Mouse (Mus musculus) heart, postnatal 25 days (tissue): ENCODE data around the gene Padi2. TPM values are rescaled to one million over a fixed set of nuclear protein-coding genes. Genes with fewer than 3 reads are reported as not detected.

ENCODE experiments used
- DNase-seq: peaks from one replicate; pipeline ENCODE4 v3.0.0; 2022; ENCODE audit warnings: low spot score
- intact Hi-C: fragments of 180-260 bp; cut with DNase I; formaldehyde crosslinking; loops from one replicate; pipeline ENCODE4 v1.15.1; 2025
- total RNA-seq, 2 experiments: library from RNA; stranded (reverse); gene quantifications; 2 replicates each; pipeline ENCODE4 v1.2.3; 2021

The Padi2 gene
- under 1 TPM; 0.42 to 0.81 TPM for total RNA-seq

DNA sequence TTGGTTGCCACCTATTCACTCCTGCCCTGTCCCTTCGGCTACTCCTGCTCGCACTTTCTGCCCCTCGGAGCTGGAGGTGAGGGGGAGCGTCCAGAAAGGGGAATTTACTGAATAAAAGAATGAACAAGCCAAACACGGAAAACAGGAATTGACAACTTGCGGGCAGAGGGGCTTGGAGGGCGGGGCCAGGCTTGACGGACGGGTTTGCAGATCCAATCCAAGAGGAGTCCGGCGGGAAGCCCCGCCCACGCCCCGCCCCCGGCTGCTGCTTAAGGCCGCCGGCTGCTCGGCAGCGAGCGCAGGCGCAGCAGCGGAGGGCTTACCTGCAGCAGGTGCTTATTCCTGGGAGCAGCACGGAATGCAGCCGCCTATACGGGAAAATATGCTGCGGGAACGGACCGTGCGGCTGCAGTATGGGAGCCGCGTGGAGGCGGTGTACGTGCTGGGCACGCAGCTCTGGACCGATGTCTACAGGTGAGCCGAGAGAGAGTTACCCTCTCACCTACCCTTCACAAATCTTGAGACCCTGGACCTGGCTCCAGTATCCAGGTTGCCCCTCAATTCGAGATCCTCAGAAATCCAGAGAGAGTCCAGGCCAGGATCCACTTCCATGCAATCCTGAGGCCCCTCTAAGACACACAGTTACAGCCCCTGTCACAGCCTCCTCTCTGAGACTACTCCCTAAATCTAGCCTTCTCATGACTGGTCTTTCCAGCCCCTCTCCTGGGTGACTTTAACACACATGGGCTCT is at the start of gene Padi2:
Gene Padi2 (plus strand): TSS at position 269 of the 751 bp plus-strand sequence.
- intact Hi-C loops: no loop called here

GRCm38 (mm10) chr4:140857041-140857440 is 49.1 kb upstream of the Padi2 start:
- no peak for DNase-seq

More for the DNA sequence above, at the start of gene Padi2:
- DNase-seq: peak; percentile 28

DNA sequence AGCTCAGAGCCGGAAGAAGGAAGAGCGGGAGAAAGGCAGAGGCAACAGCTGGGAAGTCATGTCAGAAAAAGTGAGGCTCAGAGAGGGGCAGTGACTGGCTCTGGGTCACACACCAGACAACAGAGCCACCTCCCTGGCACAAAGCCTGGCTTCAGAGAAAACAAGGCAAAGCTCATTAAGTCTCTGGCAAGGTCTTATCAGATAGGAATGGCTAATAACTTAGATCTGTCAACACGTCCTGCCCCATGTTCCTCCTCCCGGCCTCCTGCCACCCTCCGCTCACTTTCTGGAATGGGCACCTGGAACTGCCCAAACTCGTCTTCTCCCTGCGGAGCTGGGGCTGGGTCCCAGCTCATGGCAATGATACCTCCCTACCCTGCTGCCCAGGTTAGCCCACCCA is 48.3 kb upstream of the Padi2 start:
- intact Hi-C loops: no loop called here
- no peak for DNase-seq

More at GRCm38 (mm10) chr4:140857041-140857440, 49.1 kb upstream of the Padi2 start:
- intact Hi-C loops: no loop called here

DNA sequence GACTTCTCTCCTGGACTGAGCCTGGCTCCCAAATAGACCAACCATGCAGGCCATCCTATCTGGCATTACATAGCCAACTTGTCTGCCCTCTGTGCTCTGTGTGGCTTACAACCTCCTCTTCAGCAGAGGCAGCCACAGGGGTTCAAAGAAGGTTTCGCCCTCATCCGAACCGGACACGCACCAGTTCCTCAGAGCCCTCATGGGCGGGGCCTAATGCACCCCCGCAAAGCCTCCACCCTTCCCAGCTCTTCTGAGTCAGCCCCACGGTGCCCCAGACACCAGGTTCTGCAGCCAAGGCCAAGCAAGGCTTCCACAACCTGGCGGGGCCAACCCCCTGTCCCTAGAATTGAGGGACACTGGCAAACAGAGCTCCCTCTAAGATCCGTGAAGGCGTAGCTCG is 46.9 kb upstream of the Padi2 start:
- no peak for DNase-seq
- intact Hi-C loops: no loop called here

- no peak for DNase-seq
- intact Hi-C loops: no loop called here
Measured at GRCm38 (mm10) chr4:140860125-140860766, 45.9 kb upstream of the Padi2 start.

GRCm38 (mm10) chr4:140860767-140861147 is 45.4 kb upstream of the Padi2 start:
- intact Hi-C loops: no loop called here
- DNase-seq: no peak

GRCm38 (mm10) chr4:140862036-140862650 is 44.0 kb upstream of the Padi2 start:
- intact Hi-C loops: no loop called here
- no peak for DNase-seq

DNA sequence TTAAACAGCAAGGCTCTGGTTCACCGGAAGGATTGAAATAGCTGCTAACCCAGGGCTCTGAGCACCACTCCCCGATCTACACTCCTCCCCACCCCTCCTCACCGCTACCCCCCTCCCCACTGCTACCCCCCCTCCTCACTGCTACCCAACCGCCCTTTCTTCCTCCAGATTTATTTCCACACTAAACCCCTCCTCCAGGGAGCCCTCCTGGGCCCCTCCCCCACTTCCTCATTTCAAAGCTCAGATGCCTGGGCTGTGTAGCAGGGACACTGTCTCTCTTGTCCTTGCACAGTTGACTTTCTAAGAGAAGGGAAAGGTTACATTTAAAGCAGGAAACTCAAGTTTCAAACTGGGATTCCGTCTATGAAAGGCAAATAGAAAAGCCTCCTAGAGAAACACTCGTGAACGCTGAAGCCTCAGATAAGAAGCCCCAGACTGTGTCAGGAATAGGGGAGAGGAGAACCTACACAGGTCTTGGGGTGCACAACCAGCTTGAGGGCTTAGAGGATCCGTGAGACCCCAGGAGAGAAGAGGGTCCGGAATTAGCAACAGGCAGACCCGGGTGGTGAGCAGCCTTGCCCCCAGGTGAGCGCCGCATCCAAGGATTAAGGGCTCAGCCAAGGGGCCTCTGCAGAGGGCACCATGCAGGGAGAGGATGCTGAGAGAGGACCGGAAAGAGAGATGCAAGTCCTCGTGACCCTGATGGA is 37.5 kb upstream of the Padi2 start:
- DNase-seq: no peak
- intact Hi-C loops: no loop called here

DNA sequence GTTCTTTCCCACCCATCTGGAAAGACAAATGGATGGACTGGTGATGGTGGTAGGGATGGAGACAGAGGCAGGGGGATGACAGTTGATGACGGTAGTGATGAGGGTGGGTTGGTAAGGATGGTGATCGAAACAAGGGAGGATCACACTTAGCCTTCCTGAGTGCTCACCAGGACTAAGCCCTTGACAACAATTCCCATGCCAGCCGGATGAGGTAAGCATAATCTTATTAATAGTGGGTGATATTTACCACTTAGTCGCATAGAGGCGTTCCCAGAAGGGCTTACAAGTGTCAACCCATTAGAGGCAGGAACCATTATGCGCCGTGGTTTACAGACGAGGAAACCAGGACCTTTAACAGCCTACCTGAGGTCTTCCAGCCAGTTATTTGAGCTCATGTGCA is 36.2 kb upstream of the Padi2 start:
- intact Hi-C loops: no loop called here
- no peak for DNase-seq

DNA sequence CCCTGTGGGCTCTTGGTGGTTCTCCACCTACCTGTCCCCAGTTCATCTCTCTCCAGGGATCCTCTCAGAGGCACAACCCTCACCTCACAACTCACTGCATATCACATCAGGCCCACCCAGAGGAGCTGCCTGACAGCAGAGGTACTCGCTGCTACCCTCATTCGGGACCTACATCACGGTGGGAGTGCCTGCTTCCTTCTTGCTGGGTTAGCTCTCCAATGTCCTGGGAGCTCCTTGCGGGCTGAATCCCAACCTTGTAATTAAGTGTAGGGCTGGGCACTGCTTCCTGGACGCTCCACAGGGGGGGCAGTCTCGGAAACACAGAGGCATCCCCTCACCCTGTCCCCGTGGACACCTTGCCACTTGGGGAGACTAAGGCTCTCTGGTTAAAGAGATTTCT is 35.3 kb upstream of the Padi2 start:
- no peak for DNase-seq
- intact Hi-C loops: no loop called here

GRCm38 (mm10) chr4:140871376-140871775 is 34.8 kb upstream of the Padi2 start:
- intact Hi-C loops: no loop called here
- DNase-seq: no peak

GRCm38 (mm10) chr4:140871851-140872685 is 34.1 kb upstream of the Padi2 start:
- intact Hi-C loops: no loop called here
- DNase-seq: no peak

DNA sequence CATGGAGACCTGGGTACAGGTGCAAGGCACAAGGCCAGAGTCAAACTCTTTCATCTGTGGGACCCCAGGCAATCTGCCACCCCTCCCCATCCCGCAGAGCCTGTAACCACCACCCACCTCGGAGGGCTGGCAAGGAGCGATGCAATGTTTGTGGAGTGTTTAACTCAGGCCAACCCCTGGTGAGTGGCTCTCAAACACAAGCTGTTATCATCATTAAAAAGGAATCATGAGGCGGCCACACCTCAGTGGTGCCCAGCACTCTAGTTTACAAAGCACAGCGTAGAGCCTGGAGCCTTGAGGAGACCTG is 33.5 kb upstream of the Padi2 start:
- DNase-seq: no peak
- intact Hi-C loops: no loop called here

GRCm38 (mm10) chr4:140873011-140873410 is 33.1 kb upstream of the Padi2 start:
- no peak for DNase-seq
- intact Hi-C loops: no loop called here

- intact Hi-C loops: no loop called here
- DNase-seq: no peak
Measured at GRCm38 (mm10) chr4:140876161-140876560, 30.0 kb upstream of the Padi2 start.

DNA sequence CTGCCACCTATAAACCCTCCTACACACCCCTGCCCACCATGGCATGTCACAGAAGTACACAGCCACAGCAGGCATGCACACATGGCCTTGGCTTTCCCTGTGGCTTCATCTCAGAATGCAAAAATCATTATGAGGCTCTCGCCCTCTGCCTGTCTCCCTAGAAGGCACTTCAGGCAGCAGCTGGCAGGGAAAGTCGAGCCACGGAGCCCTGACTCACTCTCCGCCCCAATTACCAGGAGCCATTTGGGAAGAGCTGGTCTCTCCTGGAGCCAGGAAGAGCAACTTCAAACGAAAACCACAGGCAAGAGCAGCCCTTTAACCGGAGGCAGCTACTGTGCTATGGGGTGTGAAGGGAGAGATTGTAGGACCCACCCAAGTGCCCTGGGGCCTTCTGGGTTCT is 29.5 kb upstream of the Padi2 start:
- no peak for DNase-seq
- intact Hi-C loops: no loop called here

DNA sequence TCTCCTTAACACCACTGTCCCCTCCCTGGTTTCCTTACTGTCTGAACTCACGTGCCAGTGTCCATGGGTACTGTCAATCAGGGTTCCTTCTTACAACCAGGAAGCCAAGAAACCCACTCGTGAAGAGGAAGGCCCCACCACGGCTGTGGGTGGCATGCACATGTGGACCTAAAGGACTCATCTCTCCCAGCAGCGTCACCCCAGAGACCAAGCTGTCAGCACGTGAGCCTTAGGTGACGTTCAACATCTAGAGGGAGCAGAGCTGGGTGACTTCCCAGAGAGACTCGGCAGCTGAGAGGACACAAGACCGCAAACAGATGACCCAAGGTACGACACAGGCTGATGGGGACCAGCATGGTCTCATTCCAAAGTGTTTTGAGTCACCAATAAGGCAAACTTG is 28.7 kb upstream of the Padi2 start:
- intact Hi-C loops: no loop called here
- DNase-seq: no peak

DNA sequence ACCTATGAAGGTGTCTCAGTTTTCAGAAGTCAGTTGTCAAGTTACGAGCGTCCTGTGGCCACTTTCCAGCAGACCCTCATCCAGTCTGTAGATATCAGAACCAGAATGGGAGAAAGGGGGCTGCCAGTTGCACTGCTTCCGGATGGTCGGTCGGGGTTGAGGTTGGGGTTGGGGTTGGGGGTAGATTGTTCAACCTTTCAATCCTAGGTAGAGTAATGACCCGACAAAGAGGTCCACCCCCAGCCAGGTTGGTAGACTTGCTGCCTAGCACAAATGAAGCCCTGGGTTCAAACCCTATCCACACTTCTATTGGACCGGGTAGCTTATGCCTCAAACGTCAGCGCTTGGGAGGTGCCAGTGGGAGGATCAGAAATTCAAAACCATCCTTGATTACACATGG is 27.5 kb upstream of the Padi2 start:
- intact Hi-C loops: no loop called here
- no peak for DNase-seq

DNA sequence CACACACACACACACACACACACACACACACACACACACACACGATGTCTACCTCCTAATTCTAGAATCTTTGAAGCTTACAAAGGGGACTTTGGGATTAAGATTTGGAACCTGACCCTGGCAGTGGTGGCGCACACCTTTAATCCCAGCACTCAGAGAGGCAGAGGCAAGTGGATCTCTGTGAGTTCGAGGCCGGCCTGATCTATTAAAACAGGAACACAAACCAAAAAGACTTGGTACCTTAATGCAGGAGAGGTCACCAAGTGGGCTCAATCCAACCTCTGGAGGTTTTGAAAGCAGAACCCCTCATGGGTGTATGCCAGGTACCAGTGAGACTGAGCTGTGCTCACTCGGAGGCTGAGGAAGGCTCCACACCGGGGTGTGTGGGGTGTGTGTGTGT is 27.0 kb upstream of the Padi2 start:
- intact Hi-C loops: no loop called here
- DNase-seq: no peak

DNA sequence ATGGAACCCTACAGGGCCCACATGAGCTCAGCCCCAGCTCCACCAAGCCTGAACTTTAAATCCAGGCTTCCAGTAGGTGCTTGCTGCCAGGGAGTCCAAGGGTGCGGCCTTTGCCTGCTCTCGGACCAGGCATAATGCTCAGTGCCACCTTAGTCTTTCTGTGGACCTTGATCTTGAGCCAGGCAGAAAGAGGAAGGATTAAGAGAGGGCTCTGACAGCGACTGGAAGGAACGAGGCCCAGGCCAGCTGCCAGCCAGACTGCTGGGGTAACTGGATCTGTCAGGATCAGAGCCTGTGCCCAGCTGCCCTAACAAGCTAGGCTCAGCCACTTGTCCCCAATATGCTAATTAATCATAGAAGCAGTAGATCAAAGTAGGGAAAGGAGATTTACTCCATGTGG is 26.4 kb upstream of the Padi2 start:
- DNase-seq: no peak
- intact Hi-C loops: no loop called here
